28 mouse cellular contexts compared by ENCODE assay signal in the genomic region with DNA sequence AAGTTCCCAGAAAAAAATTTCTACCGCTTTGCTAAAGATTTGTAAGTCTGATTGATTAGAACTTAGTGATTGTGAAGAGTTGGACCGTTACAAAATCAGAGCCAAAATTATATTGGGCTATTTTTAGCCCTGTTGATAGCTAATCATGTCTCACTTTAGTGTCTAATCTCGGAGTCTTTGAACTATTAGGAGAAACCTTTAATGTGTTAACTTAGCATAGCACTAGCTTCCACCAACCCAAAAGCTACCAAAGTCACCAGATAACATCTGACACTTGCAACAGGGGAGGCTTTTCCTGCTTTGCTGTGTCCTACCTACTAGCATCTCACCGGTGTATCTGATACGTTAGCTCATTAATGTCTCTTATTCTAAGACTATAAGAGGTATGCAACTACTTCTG.
A peak's percentile ranks its signal among the peaks of the same experiment; 100 is the strongest.
DNase-seq lines count a peak whose midpoint lies in the region; ATAC-seq and TF ChIP-seq lines count a peak whose summit lies in the region.
"Had no signal": no experiment of that assay in that cellular context is flagged by ENCODE, and none has a peak within 500 bp of the region (broad histone marks: within the 10 kb centered on the region; RNA-seq: fewer than 3 reads in every experiment).

No protein-coding gene starts in this region.

- no peaks in the 10 kb centered on the region for H3K27me3 ChIP-seq in heart, embryonic 12.5 days (replicated peaks)
- no peaks in the 10 kb centered on the region for H3K27me3 ChIP-seq in heart, embryonic 15.5 days
- no peaks in the 10 kb centered on the region for H3K27me3 ChIP-seq in midbrain, embryonic 11.5 days (ENCODE audit: control insufficient read depth, insufficient read depth, low read length)
- H3K27me3 ChIP-seq in midbrain, embryonic 10.5 days (ENCODE audit: low read depth, poor library complexity, severe bottlenecking) = no peaks in the 10 kb centered on the region
- H3K27me3 ChIP-seq: embryonic facial prominence, embryonic 13.5 days; forebrain, embryonic 12.5 days; forebrain, embryonic 15.5 days; hindbrain, embryonic 13.5 days; intestine, embryonic 15.5 days had no signal

- no peak for ATAC-seq in heart, embryonic 12.5 days (ENCODE audit: insufficient number of reproducible peaks, low FRiP score)
- no peak for ATAC-seq in heart, embryonic 15.5 days (replicated peaks; ENCODE audit: insufficient number of reproducible peaks, insufficient read depth, low FRiP score, low read depth)
- ATAC-seq in midbrain, embryonic 11.5 days (ENCODE audit: low FRiP score) = no peak
- ATAC-seq: activated CD4-positive, CD25-positive, alpha-beta regulatory T cell, adult 4 months; forebrain, embryonic 15.5 days; hindbrain, embryonic 16.5 days; intestine, embryonic 15.5 days had no signal

- no peak overlapping the region for H3K4me2 ChIP-seq in heart, embryonic 12.5 days
- peak overlapping the region; percentile 29; the same call in 1 of the 2 replicates for H3K4me2 ChIP-seq in heart, embryonic 15.5 days
- no peak overlapping the region for H3K4me2 ChIP-seq in midbrain, embryonic 11.5 days
- H3K4me2 ChIP-seq: embryonic facial prominence, embryonic 13.5 days; forebrain, embryonic 12.5 days; forebrain, embryonic 15.5 days; hindbrain, embryonic 13.5 days; intestine, embryonic 15.5 days had no signal

- H3K9ac ChIP-seq in heart, embryonic 12.5 days = no peak overlapping the region
- H3K9ac ChIP-seq in heart, embryonic 15.5 days = no peak overlapping the region
- H3K9ac ChIP-seq in midbrain, embryonic 11.5 days (ENCODE audit: low read length) = no peak overlapping the region
- H3K9ac ChIP-seq: embryonic facial prominence, embryonic 13.5 days; forebrain, embryonic 12.5 days; forebrain, embryonic 15.5 days; hindbrain, embryonic 13.5 days; intestine, embryonic 15.5 days had no signal

- no peaks in the 10 kb centered on the region for H3K9me3 ChIP-seq in heart, embryonic 12.5 days (replicated peaks)
- no peaks in the 10 kb centered on the region for H3K9me3 ChIP-seq in heart, embryonic 15.5 days (replicated peaks)
- H3K9me3 ChIP-seq in midbrain, embryonic 11.5 days (ENCODE audit: control insufficient read depth, low read length) = no peaks in the 10 kb centered on the region
- H3K9me3 ChIP-seq in midbrain, embryonic 10.5 days (replicated peaks) = no peaks in the 10 kb centered on the region
- H3K9me3 ChIP-seq: embryonic facial prominence, embryonic 10.5 days; embryonic facial prominence, embryonic 13.5 days; forebrain, embryonic 12.5 days; forebrain, embryonic 15.5 days; hindbrain, embryonic 10.5 days; hindbrain, embryonic 13.5 days; intestine, embryonic 15.5 days had no signal

- intact Hi-C loops in gastrocnemius, adult 2 months (cut with DNase I) = no loop called here
- intact Hi-C loops in heart, postnatal 25 days (cut with DNase I) = no loop called here
- intact Hi-C loops in heart, postnatal 36 days (cut with DNase I) = no loop called here

- H3K27ac ChIP-seq in gastrocnemius, adult 2 months = peak overlapping the region; percentile 40; the same call in 1 of the 2 replicates
- H3K27ac ChIP-seq in heart, embryonic 12.5 days (ENCODE audit: poor library complexity, severe bottlenecking) = peak overlapping the region; percentile 54; the same call in 1 of the 2 replicates
- peak overlapping the region; percentile 33 for H3K27ac ChIP-seq in heart, embryonic 15.5 days
- H3K27ac ChIP-seq in midbrain, embryonic 11.5 days (ENCODE audit: low read depth, low read length) = no peak overlapping the region
- H3K27ac ChIP-seq in midbrain, embryonic 10.5 days (replicated peaks) = no peak overlapping the region
- H3K27ac ChIP-seq: embryonic facial prominence, embryonic 10.5 days; embryonic facial prominence, embryonic 13.5 days; forebrain, embryonic 12.5 days; forebrain, embryonic 15.5 days; hindbrain, embryonic 10.5 days; hindbrain, embryonic 13.5 days; intestine, embryonic 15.5 days had no signal

- H3K4me3 ChIP-seq in gastrocnemius, adult 2 months = no peak overlapping the region
- H3K4me3 ChIP-seq in heart, embryonic 12.5 days = no peak overlapping the region
- H3K4me3 ChIP-seq in heart, embryonic 15.5 days = no peak overlapping the region
- H3K4me3 ChIP-seq in midbrain, embryonic 11.5 days (ENCODE audit: low read depth, low read length) = no peak overlapping the region
- H3K4me3 ChIP-seq in midbrain, embryonic 10.5 days = no peak overlapping the region
- H3K4me3 ChIP-seq: embryonic facial prominence, embryonic 10.5 days; embryonic facial prominence, embryonic 13.5 days; erythroblast, embryonic 14.5 days; forebrain, embryonic 12.5 days; forebrain, embryonic 15.5 days; hindbrain, embryonic 10.5 days; hindbrain, embryonic 13.5 days; intestine, embryonic 15.5 days had no signal

- peaks cover 12% of the 10 kb centered on the region for H3K4me1 ChIP-seq in heart, embryonic 12.5 days (replicated peaks)
- 0 out of 2 replicates have a peak, but pooled peaks cover 2% of the 10 kb centered on the region for H3K4me1 ChIP-seq in heart, embryonic 15.5 days (replicated peaks)
- no peaks in the 10 kb centered on the region for H3K4me1 ChIP-seq in midbrain, embryonic 11.5 days (ENCODE audit: control insufficient read depth, insufficient read depth, low read length)
- no peaks in the 10 kb centered on the region for H3K4me1 ChIP-seq in midbrain, embryonic 10.5 days
- H3K4me1 ChIP-seq: embryonic facial prominence, embryonic 13.5 days; forebrain, embryonic 15.5 days; intestine, embryonic 15.5 days had no signal

- 39% methylated on average over 5 of the region's 5 CpGs for WGBS in heart, embryonic 12.5 days
- WGBS in heart, embryonic 15.5 days = 41% methylated on average over 5 of the region's 5 CpGs
- 88% methylated on average over 5 of the region's 5 CpGs for WGBS in midbrain, embryonic 11.5 days
- 93% methylated on average over 5 of the region's 5 CpGs for WGBS in midbrain, embryonic 10.5 days

- DNase-seq in gastrocnemius, adult 2 months = no peak
- DNase-seq in gastrocnemius, postnatal 25 days = no peak
- DNase-seq in heart, postnatal 25 days (ENCODE audit: low spot score) = no peak
- DNase-seq in heart, postnatal 36 days = no peak
- DNase-seq in midbrain, embryonic 11.5 days (ENCODE audit: low spot score, missing footprints) = peak; percentile 66
- DNase-seq in midbrain, embryonic 10.5 days (ENCODE audit: low spot score) = no peak
- DNase-seq: adrenal gland, adult 8-10 months; adrenal gland, postnatal 25 days; cerebellum, adult 11-12 months; cerebellum, adult 8-10 months; cerebellum, postnatal 10 days; cerebellum, postnatal 36 days; embryo, embryonic 11 days; gastrocnemius, postnatal 10 days; kidney, adult 11 months; kidney, adult 8-10 months had no signal

- no peaks in the 10 kb centered on the region for H3K36me3 ChIP-seq in heart, embryonic 12.5 days
- H3K36me3 ChIP-seq in heart, embryonic 15.5 days = no peaks in the 10 kb centered on the region
- H3K36me3 ChIP-seq in midbrain, embryonic 11.5 days (ENCODE audit: control insufficient read depth, insufficient read depth, low read length) = no peaks in the 10 kb centered on the region
- H3K36me3 ChIP-seq in midbrain, embryonic 10.5 days = no peaks in the 10 kb centered on the region
- H3K36me3 ChIP-seq: embryonic facial prominence, embryonic 10.5 days; embryonic facial prominence, embryonic 13.5 days; forebrain, embryonic 12.5 days; forebrain, embryonic 15.5 days; hindbrain, embryonic 10.5 days; hindbrain, embryonic 13.5 days; intestine, embryonic 15.5 days had no signal

- no peak for TF ChIP-seq CTCF in gastrocnemius, adult 2 months (IDR thresholded peaks at IDR 0.05)

Comparison
In these comparisons a context has a peak if more than half of its experiments do, and no peak if none do; other contexts are left out.
1. H3K27ac ChIP-seq: peak in gastrocnemius, adult 2 months (single experiment), heart, embryonic 12.5 days (single experiment) and heart, embryonic 15.5 days (single experiment); none in midbrain, embryonic 11.5 days (single experiment) and midbrain, embryonic 10.5 days (single experiment).